Mouse (Mus musculus) heart, embryonic 10.5 days (tissue): ENCODE results near the gene Nup98. TPM values are rescaled to one million over a fixed set of nuclear protein-coding genes. Genes with fewer than 3 reads are reported as not detected.

ENCODE experiments used
- DNase-seq: peaks from one replicate; pipeline ENCODE4 v3.0.0-alpha.2; 2017; ENCODE audit warnings: low spot score
- H3K27ac ChIP-seq: fragments of 300-500 bp; sonication (generic); 2 replicates; pipeline ENCODE4 v1.5.1; 2016; ENCODE audit warnings: mild to moderate bottlenecking
- H3K27me3 ChIP-seq: fragments of 300-500 bp; sonication (generic); 2 replicates; pipeline ENCODE4 v1.6.1; 2016; ENCODE audit warnings: mild to moderate bottlenecking; ENCODE audit not compliant: poor library complexity, insufficient read depth, severe bottlenecking
- H3K36me3 ChIP-seq: fragments of 300-500 bp; sonication (generic); 2 replicates; pipeline ENCODE4 v1.6.1; 2016; ENCODE audit warnings: mild to moderate bottlenecking, moderate library complexity
- H3K4me1 ChIP-seq: fragments of 300-500 bp; sonication (generic); 2 replicates; pipeline ENCODE4 v1.6.1; 2016; ENCODE audit warnings: mild to moderate bottlenecking
- H3K4me3 ChIP-seq: fragments of 300-500 bp; sonication (generic); 2 replicates; pipeline ENCODE4 v1.5.1; 2016; ENCODE audit warnings: mild to moderate bottlenecking, moderate library complexity
- H3K9me3 ChIP-seq: fragments of 300-500 bp; sonication (generic); 2 replicates; pipeline ENCODE4 v1.6.1; 2016; ENCODE audit warnings: mild to moderate bottlenecking, moderate library complexity
- WGBS: fragments of 180-500 bp; shearing (Covaris S2); methylation state at CpG from one replicate; pipeline ENCODE4 v1.1.7; 2016; 5-methylcytosine and 5-hydroxymethylcytosine counted together
- polyA plus RNA-seq: library from polyadenylated mRNA; unstranded; fragments of >200 nt; fragmentation: Nextera tagmentation; extraction: Ambion mirVana; gene quantifications from 2 replicates; pipeline ENCODE4 v1.2.1, GENCODE M21; 2016

Nup98 gene
- polyA plus RNA-seq, 1 experiment from 2014 or later, result 36.7 TPM

- H3K27me3 ChIP-seq, result no peaks in the 10 kb centered on the region
- H3K4me3 ChIP-seq, result no peak overlapping the region
- no peaks in the 10 kb centered on the region for H3K9me3 ChIP-seq
- no peak for DNase-seq
- H3K4me1 ChIP-seq, result no peaks in the 10 kb centered on the region
- H3K27ac ChIP-seq, result no peak overlapping the region
- H3K36me3 ChIP-seq, result peaks cover 48% of the 10 kb centered on the region
Measured at GRCm38 (mm10) chr7:102170300-102170699, 39.7 kb downstream of the Nup98 start.

GRCm38 (mm10) chr7:102153691-102154090, 56.3 kb downstream of the Nup98 start:
- no peak for DNase-seq
- 89% methylated on average over 5 of the region's 5 CpGs for WGBS
- Histone ChIP-seq H3K4me3 (no peak overlapping the region), H3K27ac (no peak overlapping the region), H3K4me1 (no peaks in the 10 kb centered on the region), H3K36me3 (peaks cover 93% of the 10 kb centered on the region), H3K27me3 (no peaks in the 10 kb centered on the region), H3K9me3 (no peaks in the 10 kb centered on the region)

- 97% methylated on average over 5 of the region's 5 CpGs for WGBS
Measured at GRCm38 (mm10) chr7:102137898-102138297, 72.1 kb downstream of the Nup98 start.

GRCm38 (mm10) chr7:102137464-102137863, 72.5 kb downstream of the Nup98 start:
- H3K4me1 ChIP-seq, result no peaks in the 10 kb centered on the region
- peaks cover 89% of the 10 kb centered on the region for H3K36me3 ChIP-seq
- no peak for DNase-seq
- H3K27ac ChIP-seq, result no peak overlapping the region
- no peak overlapping the region for H3K4me3 ChIP-seq
- H3K9me3 ChIP-seq, result no peaks in the 10 kb centered on the region
- 84% methylated on average over 1 of the region's 1 CpGs for WGBS
- no peaks in the 10 kb centered on the region for H3K27me3 ChIP-seq

More at GRCm38 (mm10) chr7:102137898-102138297, 72.1 kb downstream of the Nup98 start:
- Histone ChIP-seq H3K4me3 (no peak overlapping the region), H3K9me3 (no peaks in the 10 kb centered on the region), H3K36me3 (peaks cover 87% of the 10 kb centered on the region), H3K27ac (no peak overlapping the region), H3K4me1 (no peaks in the 10 kb centered on the region), H3K27me3 (no peaks in the 10 kb centered on the region)
- DNase-seq, result no peak

- WGBS, result 97% methylated on average over 4 of the region's 4 CpGs
- DNase-seq, result no peak
- H3K36me3 ChIP-seq, result peaks cover 93% of the 10 kb centered on the region
- H3K27ac ChIP-seq, result no peak overlapping the region
- H3K27me3 ChIP-seq, result no peaks in the 10 kb centered on the region
- H3K4me3 ChIP-seq, result no peak overlapping the region
- no peaks in the 10 kb centered on the region for H3K9me3 ChIP-seq
- no peaks in the 10 kb centered on the region for H3K4me1 ChIP-seq
Measured at GRCm38 (mm10) chr7:102132395-102132794, 77.6 kb downstream of the Nup98 start.

GRCm38 (mm10) chr7:102120326-102120725, 89.7 kb downstream of the Nup98 start:
- peaks cover 7% of the 10 kb centered on the region; the same call in 1 of the 2 replicates for H3K4me1 ChIP-seq
- no peak overlapping the region for H3K27ac ChIP-seq
- peaks cover 73% of the 10 kb centered on the region for H3K36me3 ChIP-seq
- no peaks in the 10 kb centered on the region for H3K27me3 ChIP-seq
- no peak overlapping the region for H3K4me3 ChIP-seq
- no peak for DNase-seq
- no peaks in the 10 kb centered on the region for H3K9me3 ChIP-seq
- 93% methylated on average over 10 of the region's 10 CpGs for WGBS

- Histone ChIP-seq H3K4me3 (no peak overlapping the region), H3K36me3 (peaks cover 43% of the 10 kb centered on the region), H3K9me3 (no peaks in the 10 kb centered on the region), H3K27me3 (peaks cover 12% of the 10 kb centered on the region), H3K4me1 (peaks cover 7% of the 10 kb centered on the region; the same call in 1 of the 2 replicates), H3K27ac (no peak overlapping the region)
- WGBS, result 78% methylated on average over 6 of the region's 6 CpGs
- DNase-seq, result no peak
Measured at GRCm38 (mm10) chr7:102117382-102117781, 92.6 kb downstream of the Nup98 start.

GRCm38 (mm10) chr7:102116579-102117331, 93.2 kb downstream of the Nup98 start, which contains the start of gene Chrna10:
Chrna10 (minus strand) TSS chr7:102116828.
- Histone ChIP-seq H3K4me1 (peaks cover 7% of the 10 kb centered on the region; the same call in 1 of the 2 replicates), H3K9me3 (no peaks in the 10 kb centered on the region), H3K27me3 (peaks cover 12% of the 10 kb centered on the region), H3K4me3 (no peak within 1 kb of the TSS), H3K27ac (no peak within 1 kb of the TSS), H3K36me3 (peaks cover 37% of the 10 kb centered on the region)
- no peak for DNase-seq
- WGBS, result 33% methylated on average over 7 of the region's 7 CpGs

GRCm38 (mm10) chr7:102113151-102113729, 96.7 kb downstream of the Nup98 start:
- Histone ChIP-seq H3K4me1 (peaks cover 7% of the 10 kb centered on the region; the same call in 1 of the 2 replicates), H3K9me3 (no peaks in the 10 kb centered on the region), H3K4me3 (no peak overlapping the region; the same call in 1 of the 2 replicates), H3K36me3 (peaks cover 4% of the 10 kb centered on the region; the same call in 1 of the 2 replicates), H3K27ac (no peak overlapping the region), H3K27me3 (peaks cover 12% of the 10 kb centered on the region)
- no peak for DNase-seq
- WGBS, result 64% methylated on average over 45 of the region's 45 CpGs

- H3K27ac ChIP-seq, result no peak overlapping the region
- no peak overlapping the region for H3K4me3 ChIP-seq
- no peaks in the 10 kb centered on the region for H3K36me3 ChIP-seq
- peaks cover 12% of the 10 kb centered on the region for H3K27me3 ChIP-seq
- WGBS, result 87% methylated on average over 4 of the region's 4 CpGs
- H3K4me1 ChIP-seq, result peaks cover 12% of the 10 kb centered on the region
- no peak for DNase-seq
- H3K9me3 ChIP-seq, result no peaks in the 10 kb centered on the region
Measured at GRCm38 (mm10) chr7:102109746-102110145, 100.2 kb downstream of the Nup98 start.

- Histone ChIP-seq H3K4me1 (peaks cover 12% of the 10 kb centered on the region), H3K9me3 (no peaks in the 10 kb centered on the region), H3K27ac (no peak within 1 kb of the TSS), H3K36me3 (no peaks in the 10 kb centered on the region), H3K4me3 (no peak within 1 kb of the TSS), H3K27me3 (peaks cover 12% of the 10 kb centered on the region)
- no peak for DNase-seq
- WGBS, result 77% methylated on average over 7 of the region's 7 CpGs
Measured at GRCm38 (mm10) chr7:102109171-102109570, 100.8 kb downstream of the Nup98 start, which contains the start of gene Art5. Art5 (minus strand) TSS chr7:102109489.

GRCm38 (mm10) chr7:102108206-102108605, 101.8 kb downstream of the Nup98 start:
- Histone ChIP-seq H3K36me3 (no peaks in the 10 kb centered on the region), H3K4me1 (peaks cover 13% of the 10 kb centered on the region), H3K4me3 (no peak overlapping the region), H3K27ac (no peak overlapping the region), H3K9me3 (no peaks in the 10 kb centered on the region), H3K27me3 (peaks cover 5% of the 10 kb centered on the region)
- WGBS, result 75% methylated on average over 1 of the region's 1 CpGs
- DNase-seq, result no peak

GRCm38 (mm10) chr7:102106700-102107141, 103.3 kb downstream of the Nup98 start:
- Histone ChIP-seq H3K27ac (peak overlapping the region; percentile 78), H3K27me3 (no peaks in the 10 kb centered on the region), H3K9me3 (no peaks in the 10 kb centered on the region), H3K4me3 (peak overlapping the region; percentile 61), H3K36me3 (no peaks in the 10 kb centered on the region), H3K4me1 (peaks cover 27% of the 10 kb centered on the region)
- WGBS, result 8% methylated on average over 23 of the region's 23 CpGs
- DNase-seq, result peak; percentile 80
